Mouse (Mus musculus): ENCODE measurements around the gene Afp.

DNA sequence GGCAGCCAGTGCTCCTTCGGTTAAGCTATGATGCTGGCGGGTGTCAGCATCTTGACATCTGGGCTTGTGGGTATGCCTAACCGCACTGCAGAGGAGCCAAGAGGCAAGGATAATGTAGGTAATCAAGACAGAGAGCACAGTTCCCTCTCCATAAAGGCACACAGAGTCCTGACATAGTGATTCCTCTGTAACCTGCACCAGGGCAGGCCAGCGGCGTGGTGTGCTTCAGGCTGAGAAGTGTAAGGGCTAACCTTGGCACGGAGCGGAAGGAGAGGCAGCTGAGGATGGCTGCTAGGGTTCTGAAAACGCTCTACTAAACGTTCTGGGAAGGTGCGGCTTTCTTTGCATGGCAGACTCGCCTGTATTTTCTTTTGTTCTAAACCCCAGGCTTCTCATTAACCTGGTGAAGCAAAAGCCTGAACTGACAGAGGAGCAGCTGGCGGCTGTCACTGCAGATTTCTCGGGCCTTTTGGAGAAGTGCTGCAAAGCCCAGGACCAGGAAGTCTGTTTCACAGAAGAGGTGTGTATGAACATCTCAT, 16.9 kb downstream of the Afp start:
- TF ChIP-seq POLR2A (IDR thresholded peaks at IDR 0.05; ENCODE audit: control insufficient read depth, low read depth, low read length) (no peak), CTCF (IDR thresholded peaks at IDR 0.05; ENCODE audit: control insufficient read depth, insufficient read depth, insufficient replicate concordance, low read depth, low read length) (no peak)
